Mouse (Mus musculus) hindbrain, embryonic 10.5 days (tissue): Measurements from ENCODE around the gene Rabl6. TPM values are rescaled to one million over a fixed set of nuclear protein-coding genes. Genes with fewer than 3 reads are reported as not detected.

Experiments
- DNase-seq: peaks from one replicate; pipeline ENCODE4 v3.0.0-alpha.2; 2017; ENCODE audit warnings: low spot score
- H3K27ac ChIP-seq: fragments of 300-500 bp; sonication (generic); 2 replicates; pipeline ENCODE4 v1.5.1; 2016; ENCODE audit warnings: mild to moderate bottlenecking, moderate library complexity
- H3K27me3 ChIP-seq: fragments of 300-500 bp; sonication (generic); 2 replicates; pipeline ENCODE4 v1.6.1; 2016; ENCODE audit warnings: mild to moderate bottlenecking; ENCODE audit not compliant: poor library complexity, insufficient read depth, severe bottlenecking
- H3K36me3 ChIP-seq: fragments of 300-500 bp; sonication (generic); 2 replicates; pipeline ENCODE4 v1.6.1; 2016; ENCODE audit warnings: mild to moderate bottlenecking, moderate library complexity
- H3K4me1 ChIP-seq: fragments of 300-500 bp; sonication (generic); replicated peaks from 2 replicates; pipeline ENCODE4 v1.6.1; 2016; ENCODE audit warnings: mild to moderate bottlenecking
- H3K4me3 ChIP-seq: fragments of 300-500 bp; sonication (generic); 2 replicates; pipeline ENCODE4 v1.5.1; 2016; ENCODE audit warnings: mild to moderate bottlenecking, moderate library complexity
- H3K9me3 ChIP-seq: fragments of 300-500 bp; sonication (generic); 2 replicates; pipeline ENCODE4 v1.6.1; 2016; ENCODE audit warnings: mild to moderate bottlenecking, moderate library complexity
- WGBS: fragments of 180-500 bp; shearing (Covaris S2); methylation state at CpG from one replicate; pipeline ENCODE4 v1.1.7; 2016; 5-methylcytosine and 5-hydroxymethylcytosine counted together
- polyA plus RNA-seq: library from polyadenylated mRNA; unstranded; fragments of >200 nt; fragmentation: Nextera tagmentation; extraction: Ambion mirVana; gene quantifications from 2 replicates; pipeline ENCODE4 v1.2.1, GENCODE M21; 2016

Gene Rabl6
- polyA plus RNA-seq, 1 experiment from 2014 or later: 75.5 TPM

DNA sequence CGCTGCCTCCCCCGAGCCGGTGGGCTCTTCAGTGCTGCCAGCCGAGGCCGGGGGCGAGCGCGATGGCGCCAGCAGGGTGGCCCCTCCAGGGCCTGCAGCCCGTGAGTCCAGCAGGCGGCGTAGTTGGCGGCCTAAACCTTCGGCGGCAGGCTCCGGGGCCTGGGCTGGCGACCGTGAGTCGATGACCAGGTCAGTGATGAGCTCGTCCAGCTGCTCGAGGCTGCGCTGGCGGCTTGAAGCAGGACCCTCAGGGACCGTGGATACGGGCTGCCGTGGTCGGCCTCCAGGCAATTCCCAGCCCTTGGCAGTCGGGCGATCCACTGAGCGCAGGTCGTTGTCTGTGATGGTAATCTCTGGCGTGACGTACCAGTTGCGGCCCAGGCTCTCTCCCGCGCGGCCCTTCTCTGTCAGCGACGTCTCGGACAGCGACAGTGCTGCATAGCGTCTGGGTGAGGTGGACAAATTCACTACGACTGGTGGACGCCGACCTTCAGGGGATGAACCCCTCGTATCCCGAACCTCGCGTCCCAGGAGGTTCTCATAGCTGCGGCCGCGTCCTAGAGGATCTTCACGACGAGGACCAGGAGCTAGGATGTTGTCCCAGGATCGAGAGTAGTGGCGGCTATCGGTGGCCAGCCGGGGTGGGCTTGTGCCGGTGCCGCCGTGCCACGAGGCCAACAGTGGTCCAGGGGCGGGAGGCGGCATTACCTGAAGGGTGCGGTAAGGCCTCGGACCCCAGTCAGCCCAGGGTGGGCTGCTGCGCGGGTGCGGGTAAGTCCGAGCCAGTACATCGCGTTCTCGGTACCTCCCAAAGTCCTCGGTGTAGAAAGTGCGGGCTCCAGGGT lies 30.1 kb downstream of the Rabl6 start:
- peaks cover 10% of the 10 kb centered on the region for H3K36me3 ChIP-seq
- H3K27me3 ChIP-seq: peaks cover 62% of the 10 kb centered on the region
- H3K4me1 ChIP-seq: peaks cover 88% of the 10 kb centered on the region
- 4% methylated on average over 75 of the region's 75 CpGs for WGBS
- H3K27ac ChIP-seq: no peak overlapping the region; the same call in 1 of the 2 replicates
- no peaks in the 10 kb centered on the region for H3K9me3 ChIP-seq
- H3K4me3 ChIP-seq: peak overlapping the region; percentile 43
- DNase-seq: peak; percentile 70

DNA sequence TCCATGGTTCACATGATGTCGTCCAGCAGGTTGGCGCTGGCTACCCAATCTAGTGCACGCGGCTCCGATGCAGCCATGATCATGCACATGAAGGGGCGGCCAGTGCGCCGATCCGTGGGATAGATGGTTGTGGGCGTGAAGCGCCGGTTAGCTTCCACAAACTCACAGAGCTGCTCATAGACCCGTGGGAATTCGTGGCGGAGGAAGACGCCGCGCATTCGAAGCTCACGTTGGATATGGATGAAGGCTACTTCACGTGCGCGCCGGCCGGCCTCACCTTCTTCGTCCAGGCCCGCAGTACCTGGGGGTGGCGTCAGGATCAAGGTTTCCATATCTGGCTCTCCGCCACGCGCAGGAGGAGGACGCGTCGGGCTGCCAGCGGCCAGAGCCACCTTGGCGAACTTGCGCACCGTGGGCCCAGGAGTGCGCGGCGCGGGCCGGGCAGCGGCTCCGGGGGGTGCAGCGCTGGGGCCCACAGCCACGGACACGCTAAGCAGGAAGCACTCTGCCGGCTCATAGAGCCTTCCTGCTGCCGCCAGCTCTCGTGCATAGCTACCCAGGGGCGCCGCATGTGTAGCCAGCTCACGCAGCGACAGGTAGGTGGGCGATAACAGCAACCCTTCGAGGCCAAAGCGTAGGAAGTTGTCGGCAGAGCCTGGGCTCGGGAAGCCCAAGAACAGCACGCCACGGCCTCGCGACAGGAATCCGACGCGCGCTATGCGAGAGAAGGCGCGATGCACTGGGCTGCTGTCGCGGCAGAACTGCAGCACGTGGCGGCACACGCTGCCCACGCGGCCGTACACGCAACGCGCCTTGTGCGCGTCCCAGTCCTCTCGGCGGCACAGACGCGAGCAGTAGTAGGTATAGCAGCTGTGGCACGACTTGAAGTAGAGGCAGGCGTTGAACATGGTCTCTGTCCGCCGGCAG lies 31.1 kb downstream of the Rabl6 start:
- Histone ChIP-seq H3K27ac (no peak overlapping the region; the same call in 1 of the 2 replicates), H3K4me1 (peaks cover 85% of the 10 kb centered on the region), H3K9me3 (no peaks in the 10 kb centered on the region), H3K4me3 (peak overlapping the region; percentile 43), H3K27me3 (peaks cover 62% of the 10 kb centered on the region), H3K36me3 (peaks cover 10% of the 10 kb centered on the region)
- 14% methylated on average over 92 of the region's 92 CpGs for WGBS
- peak; percentile 23 for DNase-seq

DNA sequence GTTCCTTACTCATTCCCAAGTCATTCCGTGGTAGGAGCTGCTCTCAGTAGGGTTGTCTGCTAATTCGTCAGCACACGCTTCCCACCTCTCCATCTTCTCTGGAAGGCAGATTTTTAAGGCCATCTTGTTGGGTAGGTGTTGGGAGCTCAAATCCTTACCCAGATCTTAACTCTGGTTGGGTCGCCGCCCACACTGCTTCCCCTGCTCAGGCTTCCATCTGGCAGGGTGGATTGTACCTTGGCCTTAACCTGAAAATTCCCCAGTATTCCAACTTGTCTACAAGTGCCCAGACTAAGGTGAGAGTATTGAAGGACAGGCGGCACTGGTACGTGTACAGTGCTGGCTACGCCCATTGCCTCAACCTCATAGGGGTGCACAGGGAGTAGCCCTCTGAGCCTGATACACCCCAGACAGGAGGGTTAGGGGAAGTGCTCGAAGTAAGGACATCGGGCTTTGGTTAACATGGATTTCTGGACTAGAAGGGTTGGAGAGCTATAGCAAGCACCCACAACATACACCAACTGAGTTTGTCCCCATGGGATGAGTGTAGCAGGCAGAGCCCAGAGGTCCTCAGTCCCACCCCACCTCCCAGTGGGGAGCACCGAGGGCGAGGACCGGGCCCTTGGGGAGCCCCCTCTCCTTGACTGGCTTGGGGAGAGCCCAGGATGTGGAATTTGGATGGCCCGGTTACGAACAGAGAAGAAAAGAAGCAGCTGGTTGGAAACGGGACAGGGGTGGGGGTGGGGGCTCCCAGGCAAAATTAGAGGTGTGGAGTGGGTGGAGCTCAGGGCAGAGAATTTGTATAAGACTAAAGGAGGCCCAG lies 32.1 kb downstream of the Rabl6 start:
- DNase-seq: no peak
- peak overlapping the region; percentile 73; the same call in 1 of the 2 replicates for H3K4me3 ChIP-seq
- H3K27me3 ChIP-seq: peaks cover 59% of the 10 kb centered on the region
- H3K4me1 ChIP-seq: peaks cover 76% of the 10 kb centered on the region
- H3K36me3 ChIP-seq: peaks cover 19% of the 10 kb centered on the region
- no peak overlapping the region for H3K27ac ChIP-seq
- H3K9me3 ChIP-seq: no peaks in the 10 kb centered on the region
- WGBS: 73% methylated on average over 16 of the region's 16 CpGs

DNA sequence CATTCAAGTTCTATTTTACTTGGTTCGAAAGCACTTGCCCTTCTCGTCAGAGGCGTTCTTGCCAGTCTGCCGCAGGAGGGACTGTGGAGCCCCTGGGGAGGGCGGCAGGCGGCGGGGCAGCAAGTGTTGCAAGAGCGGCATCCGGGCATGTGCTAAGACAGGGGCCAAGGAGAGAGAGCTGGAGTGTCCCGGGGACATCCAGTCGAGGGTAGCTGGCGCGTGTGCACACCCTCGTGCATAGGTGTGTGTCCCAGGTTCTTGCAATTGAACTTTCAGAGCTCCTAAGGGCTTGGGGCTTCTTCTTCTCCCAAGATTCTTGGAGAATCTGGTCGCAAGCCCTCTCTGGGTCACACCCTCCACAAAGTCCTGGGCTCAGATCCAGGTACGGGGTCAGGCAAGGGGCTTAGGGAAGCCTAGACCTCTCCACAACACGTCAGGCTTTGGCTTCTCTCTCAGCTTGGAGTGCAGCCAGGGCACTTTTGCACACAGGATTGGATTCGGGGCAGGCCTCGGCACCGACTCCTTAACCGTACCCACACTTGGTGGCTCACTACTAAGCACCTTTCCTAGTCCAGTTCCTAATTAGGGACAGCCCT lies 32.8 kb downstream of the Rabl6 start:
- H3K4me3 ChIP-seq: peak overlapping the region; percentile 73
- peaks cover 52% of the 10 kb centered on the region for H3K27me3 ChIP-seq
- DNase-seq: no peak
- H3K27ac ChIP-seq: peak overlapping the region; percentile 93
- 17% methylated on average over 21 of the region's 21 CpGs for WGBS
- H3K36me3 ChIP-seq: peaks cover 26% of the 10 kb centered on the region
- no peaks in the 10 kb centered on the region for H3K9me3 ChIP-seq
- H3K4me1 ChIP-seq: peaks cover 69% of the 10 kb centered on the region

DNA sequence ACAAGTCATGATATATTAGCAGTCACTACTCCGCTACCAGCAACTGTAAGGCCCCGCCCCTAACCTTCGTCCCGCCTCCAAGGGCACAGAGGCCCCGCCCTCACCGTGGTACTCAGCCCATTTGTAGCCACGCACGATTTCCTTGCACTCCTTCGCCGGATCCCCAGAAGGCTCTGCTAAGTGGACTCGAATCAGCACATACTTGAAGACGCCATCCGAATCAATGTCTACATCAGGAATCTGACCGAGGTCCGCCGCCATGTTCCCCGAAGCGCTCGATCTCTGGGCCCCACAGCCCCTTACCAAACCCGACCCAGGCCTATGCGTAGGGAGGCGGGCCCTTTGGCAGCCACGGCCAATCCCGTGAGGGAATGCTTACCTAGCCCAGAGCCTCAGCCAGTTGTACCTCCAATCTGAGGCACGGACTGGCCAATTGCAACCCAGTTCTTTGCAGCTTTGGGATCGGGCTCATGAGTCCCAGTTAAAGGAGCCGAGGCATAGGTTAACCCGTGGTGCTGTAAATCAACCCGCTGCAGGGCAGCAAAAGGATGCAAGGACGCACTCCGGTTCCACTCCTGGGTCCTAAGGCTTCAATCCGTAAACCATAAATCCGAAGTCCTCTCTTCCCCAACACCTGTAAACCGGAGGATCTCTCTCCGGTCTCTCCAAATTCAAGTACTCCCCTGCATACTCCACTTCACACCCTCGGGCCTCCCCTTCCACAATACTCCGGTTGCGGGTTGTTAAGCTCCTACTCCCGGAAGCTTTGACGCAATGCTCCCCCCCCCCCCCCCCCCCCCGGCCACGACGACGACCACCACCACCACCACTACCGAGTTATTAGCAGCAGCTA lies 33.5 kb downstream of the Rabl6 start, which contains the start of the genes Mamdc4 and Phpt1:
Gene Mamdc4, minus strand, starts transcription at position 267 of the 853 bp plus-strand sequence.
Gene Phpt1, minus strand, starts transcription at position 646 of the 853 bp plus-strand sequence.
- Histone ChIP-seq H3K27me3 (peaks cover 45% of the 10 kb centered on the region), H3K4me1 (peaks cover 67% of the 10 kb centered on the region), H3K27ac (peak within 1 kb of the TSS; percentile 93), H3K36me3 (peaks cover 33% of the 10 kb centered on the region), H3K4me3 (peak within 1 kb of the TSS; percentile 73), H3K9me3 (no peaks in the 10 kb centered on the region)
- under 1% methylated on average over 44 of the region's 45 CpGs for WGBS
- peak; percentile 98 for DNase-seq

DNA sequence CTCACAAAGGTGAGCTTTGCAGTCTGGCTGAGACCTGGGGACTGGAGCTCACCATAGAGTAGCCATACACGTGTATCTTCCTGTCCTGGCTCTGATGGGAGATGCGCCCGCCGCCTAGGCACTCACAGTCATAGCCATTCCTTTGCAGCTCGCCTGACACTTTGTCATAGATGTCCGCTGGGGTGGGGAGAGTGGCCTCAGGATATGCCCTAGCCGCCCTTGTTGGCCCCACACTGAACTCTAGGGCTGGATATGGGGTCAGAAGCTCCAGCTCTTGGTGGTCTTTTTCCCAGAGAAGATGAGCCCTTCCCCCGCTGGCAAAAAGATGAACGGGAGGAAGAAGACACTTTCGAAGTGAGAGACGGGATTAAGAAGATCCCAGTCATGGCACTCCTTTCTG lies 34.2 kb downstream of the Rabl6 start:
- 20% methylated on average over 11 of the region's 11 CpGs for WGBS
- Histone ChIP-seq H3K4me3 (peak overlapping the region; percentile 73), H3K36me3 (peaks cover 40% of the 10 kb centered on the region), H3K4me1 (peaks cover 60% of the 10 kb centered on the region), H3K27me3 (peaks cover 38% of the 10 kb centered on the region), H3K27ac (peak overlapping the region; percentile 93), H3K9me3 (no peaks in the 10 kb centered on the region)
- DNase-seq: no peak

DNA sequence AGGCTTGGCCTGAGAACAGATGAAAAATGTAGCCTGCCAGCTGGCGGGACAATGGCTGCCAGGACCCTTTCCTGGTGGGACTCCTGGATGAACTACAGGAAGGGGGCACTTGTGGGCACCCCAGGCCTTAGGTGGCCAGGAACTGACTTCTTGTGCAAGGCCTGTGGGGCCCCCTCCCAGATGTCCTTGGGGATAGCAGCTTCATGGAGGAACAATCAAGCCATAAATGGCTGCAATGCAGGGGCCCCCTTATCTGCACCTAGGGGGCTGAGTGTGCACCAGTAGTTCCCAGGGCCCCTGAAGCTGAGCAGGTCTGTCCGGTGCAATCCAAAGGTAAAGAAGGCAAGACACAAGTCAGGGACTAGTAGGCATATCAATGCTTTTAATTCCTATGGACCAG lies 35.3 kb downstream of the Rabl6 start:
- H3K36me3 ChIP-seq: peaks cover 50% of the 10 kb centered on the region
- H3K4me3 ChIP-seq: peak overlapping the region; percentile 73; the same call in 1 of the 2 replicates
- no peaks in the 10 kb centered on the region for H3K9me3 ChIP-seq
- H3K27ac ChIP-seq: no peak overlapping the region
- DNase-seq: no peak
- H3K27me3 ChIP-seq: peaks cover 27% of the 10 kb centered on the region
- peaks cover 54% of the 10 kb centered on the region for H3K4me1 ChIP-seq
- WGBS: 95% methylated on average over 2 of the region's 2 CpGs

DNA sequence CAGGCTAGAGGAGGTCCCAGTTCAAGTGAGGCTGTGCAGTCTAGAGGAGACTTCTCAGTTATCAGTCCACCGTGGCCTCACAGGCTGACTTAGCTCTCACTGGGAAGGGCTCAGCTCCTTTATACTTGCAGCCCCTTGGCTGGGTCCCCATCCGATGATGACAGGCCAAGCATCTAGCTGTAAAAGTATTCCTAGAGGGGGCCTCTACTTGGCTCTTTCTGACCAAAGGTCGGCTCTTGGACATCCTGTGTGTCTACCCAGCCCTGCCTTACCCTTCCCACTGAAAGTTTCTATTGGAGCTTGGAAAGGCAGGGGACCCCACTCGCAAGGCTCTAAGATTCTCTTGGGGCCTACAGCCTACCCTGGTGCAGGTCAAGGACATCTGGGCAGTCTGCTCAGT lies 37.1 kb downstream of the Rabl6 start:
- WGBS: 93% methylated on average over 4 of the region's 4 CpGs
- H3K27ac ChIP-seq: no peak overlapping the region
- H3K9me3 ChIP-seq: no peaks in the 10 kb centered on the region
- H3K27me3 ChIP-seq: peaks cover 9% of the 10 kb centered on the region
- H3K4me3 ChIP-seq: no peak overlapping the region
- peaks cover 69% of the 10 kb centered on the region for H3K36me3 ChIP-seq
- no peak for DNase-seq
- H3K4me1 ChIP-seq: peaks cover 36% of the 10 kb centered on the region

DNA sequence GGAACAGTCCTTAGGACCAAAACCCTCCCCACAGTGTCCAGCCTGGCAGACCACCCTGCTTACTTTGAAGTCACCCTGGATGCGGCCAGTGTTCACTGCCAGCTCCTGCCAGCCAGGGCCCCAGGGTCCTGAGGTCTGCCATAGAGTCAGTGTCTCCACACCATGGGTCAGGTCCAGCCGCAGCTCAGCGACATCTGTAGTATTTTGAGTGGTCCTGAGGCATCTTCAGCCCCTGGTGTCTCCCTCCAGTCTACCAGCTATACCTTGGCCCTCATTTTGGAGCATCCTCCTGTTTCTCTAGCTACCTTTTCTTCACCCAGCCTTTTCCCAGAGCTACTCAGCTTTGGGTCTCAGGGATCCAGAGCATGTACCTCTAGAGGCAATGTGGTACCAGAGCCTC lies 39.0 kb downstream of the Rabl6 start:
- no peak for DNase-seq
- H3K4me1 ChIP-seq: peaks cover 24% of the 10 kb centered on the region
- no peaks in the 10 kb centered on the region for H3K27me3 ChIP-seq
- H3K4me3 ChIP-seq: no peak overlapping the region
- H3K36me3 ChIP-seq: peaks cover 88% of the 10 kb centered on the region
- WGBS: 96% methylated on average over 3 of the region's 3 CpGs
- H3K27ac ChIP-seq: no peak overlapping the region
- no peaks in the 10 kb centered on the region for H3K9me3 ChIP-seq

DNA sequence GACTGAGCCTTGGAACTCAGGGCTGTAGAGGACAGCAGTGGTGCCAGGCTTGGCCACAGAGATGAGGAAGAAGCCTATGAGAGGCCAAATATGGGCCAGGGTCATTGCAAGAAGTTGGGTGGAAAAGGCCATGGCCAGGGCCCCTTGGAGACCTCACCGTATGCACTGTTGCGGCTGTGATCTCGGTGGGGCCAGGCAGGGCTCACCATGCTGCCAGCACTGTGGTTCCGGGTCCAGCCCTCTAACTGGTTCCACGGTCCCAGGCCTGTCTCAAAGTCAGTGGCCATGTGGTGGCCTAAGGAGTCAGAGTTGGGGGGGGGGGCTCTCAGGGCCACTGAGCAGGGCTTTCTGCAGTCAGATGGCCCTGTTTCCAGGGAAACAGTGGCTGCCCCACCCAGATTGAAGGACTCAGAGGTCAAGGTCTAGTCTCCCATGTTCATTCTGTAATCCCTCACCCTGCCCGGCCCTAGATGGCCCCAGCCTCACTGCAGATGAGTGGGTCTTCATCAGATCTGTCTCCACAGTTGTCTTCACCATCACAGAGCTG lies 39.8 kb downstream of the Rabl6 start:
- Histone ChIP-seq H3K27ac (no peak overlapping the region), H3K27me3 (no peaks in the 10 kb centered on the region), H3K4me3 (no peak overlapping the region), H3K9me3 (no peaks in the 10 kb centered on the region), H3K4me1 (peaks cover 16% of the 10 kb centered on the region), H3K36me3 (peaks cover 95% of the 10 kb centered on the region)
- DNase-seq: no peak
- WGBS: 88% methylated on average over 6 of the region's 6 CpGs

DNA sequence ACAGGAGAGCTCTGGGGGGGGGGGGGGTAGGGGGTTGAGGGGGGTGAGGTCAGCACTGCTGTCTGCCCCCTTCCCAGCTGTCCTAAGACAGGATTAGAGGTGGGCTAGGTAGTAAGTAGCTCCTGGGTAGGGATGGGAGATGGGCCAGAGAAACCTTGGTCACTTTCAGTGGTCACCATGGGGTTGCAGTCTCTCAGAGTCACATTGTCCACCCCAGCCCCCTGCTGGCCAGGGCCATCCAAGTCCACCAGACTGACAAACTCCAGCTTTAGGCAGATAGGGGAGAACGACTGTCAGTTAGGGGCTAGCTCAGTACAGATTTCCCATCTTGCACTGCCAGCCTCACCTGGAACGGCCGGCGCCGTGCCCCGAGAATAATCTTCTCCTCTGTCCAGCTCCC lies 41.8 kb downstream of the Rabl6 start:
- Histone ChIP-seq H3K27me3 (no peaks in the 10 kb centered on the region), H3K9me3 (no peaks in the 10 kb centered on the region), H3K27ac (no peak overlapping the region), H3K4me1 (0 out of 2 replicates have a peak, but pooled peaks cover 5% of the 10 kb centered on the region), H3K4me3 (no peak overlapping the region), H3K36me3 (peaks cover 99% of the 10 kb centered on the region)
- 89% methylated on average over 6 of the region's 6 CpGs for WGBS
- no peak for DNase-seq
